Mouse (Mus musculus) c-Kit-positive CD71-positive TER-119-negative erythroid progenitor cells, embryonic 14.5 days (primary cell): ENCODE results near the gene Ctrb1.

Experiments
- DNase-seq: peaks from one replicate; pipeline ENCODE4 v3.0.0-alpha.2; 2013; ENCODE audit warnings: low read depth

Ctrb1 gene

DNA sequence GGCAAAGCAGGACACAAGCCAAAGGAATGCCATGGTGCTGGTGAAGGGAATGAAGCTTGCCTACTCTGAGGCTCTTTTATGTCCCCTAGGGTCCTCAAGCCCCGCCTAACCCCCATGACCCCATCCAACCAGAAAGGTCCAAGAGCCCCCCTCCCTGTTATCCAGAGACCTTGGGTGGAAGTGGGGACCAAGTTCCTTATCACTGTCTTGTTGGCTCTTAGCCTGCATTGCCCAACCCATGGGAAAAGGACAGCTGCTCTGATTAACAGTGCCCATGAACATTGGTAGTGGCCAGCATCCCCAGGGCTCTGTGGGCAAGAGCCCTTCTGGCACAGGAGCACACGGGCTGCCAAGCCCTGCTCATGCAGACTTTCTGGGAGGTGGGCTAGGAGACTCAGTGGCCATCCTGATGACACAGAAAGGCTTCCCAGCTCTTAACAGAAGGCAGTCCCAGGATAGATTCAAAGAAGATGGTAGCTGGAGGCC is at the start of gene Ctrb1:
Ctrb1 (minus strand) TSS at position 51 of the 486 bp plus-strand sequence.
- no peak for DNase-seq

DNA sequence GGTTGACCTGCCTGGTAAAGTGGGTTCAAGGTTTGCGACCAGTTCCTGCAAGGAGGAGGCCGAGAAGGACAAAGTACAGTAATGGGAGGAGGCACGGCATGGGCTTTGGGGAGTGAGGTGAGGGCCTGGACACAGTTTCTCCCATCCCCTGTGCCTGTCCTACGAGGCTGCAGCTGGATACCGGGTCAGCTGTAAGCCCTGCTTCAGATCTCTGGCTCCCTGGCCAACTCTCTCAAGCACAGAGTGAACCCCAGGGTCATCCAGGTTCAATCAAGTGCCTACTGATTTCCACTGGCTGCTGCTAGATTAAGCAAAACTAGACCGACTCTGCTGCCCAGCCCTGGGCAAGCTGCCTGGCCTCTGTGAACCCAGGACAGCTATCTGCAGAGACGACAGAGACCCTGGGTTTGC is 49.5 kb upstream of the Ctrb1 start:
- DNase-seq, result no peak

GRCm38 (mm10) chr8:111739604-111740003 is 48.8 kb upstream of the Ctrb1 start:
- no peak for DNase-seq

DNA sequence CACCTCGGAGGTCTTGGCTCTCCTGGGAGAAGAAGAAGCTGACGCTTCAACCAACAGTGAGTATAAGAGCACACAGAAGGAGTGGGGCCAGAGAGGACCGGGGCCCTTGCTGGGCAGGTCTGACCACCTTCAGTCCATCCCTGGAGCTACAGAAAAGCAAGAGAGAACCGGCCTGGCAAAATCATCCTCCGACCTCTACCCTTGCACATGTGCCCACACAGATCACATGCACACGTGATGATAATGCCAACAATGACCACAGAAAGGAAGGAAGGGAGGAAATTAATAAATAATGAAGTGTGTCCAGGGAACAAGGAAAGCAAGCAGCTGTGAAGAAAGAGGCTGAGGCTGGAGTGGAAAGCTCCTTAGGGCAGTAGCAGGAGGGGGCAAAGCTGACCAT is 48.1 kb upstream of the Ctrb1 start:
- DNase-seq, result no peak

- no peak for DNase-seq
Measured at GRCm38 (mm10) chr8:111736321-111736720, 45.5 kb upstream of the Ctrb1 start.

DNA sequence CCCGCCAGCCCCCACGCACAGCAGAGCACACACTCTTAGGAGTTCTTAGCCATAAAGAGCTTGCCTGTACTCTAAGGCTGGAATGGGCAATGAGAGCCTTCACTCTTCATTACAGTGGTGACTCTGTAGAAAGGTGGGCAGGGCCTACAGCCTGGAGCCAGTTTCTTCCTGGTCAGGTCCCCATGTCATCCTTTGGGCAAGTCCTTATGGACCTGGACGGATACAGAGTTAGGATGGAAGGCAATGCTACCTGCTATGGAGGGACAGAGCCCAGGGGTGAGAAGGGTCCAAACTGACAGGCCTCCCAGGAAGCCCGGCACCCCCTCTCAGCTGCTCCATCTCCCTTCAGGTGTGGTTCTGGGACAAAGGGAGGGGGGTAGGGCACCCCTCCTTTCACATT is 45.0 kb upstream of the Ctrb1 start:
- no peak for DNase-seq

GRCm38 (mm10) chr8:111735335-111735761 is 44.5 kb upstream of the Ctrb1 start:
- no peak for DNase-seq

GRCm38 (mm10) chr8:111734244-111734960 is 43.6 kb upstream of the Ctrb1 start:
- DNase-seq, result no peak

DNA sequence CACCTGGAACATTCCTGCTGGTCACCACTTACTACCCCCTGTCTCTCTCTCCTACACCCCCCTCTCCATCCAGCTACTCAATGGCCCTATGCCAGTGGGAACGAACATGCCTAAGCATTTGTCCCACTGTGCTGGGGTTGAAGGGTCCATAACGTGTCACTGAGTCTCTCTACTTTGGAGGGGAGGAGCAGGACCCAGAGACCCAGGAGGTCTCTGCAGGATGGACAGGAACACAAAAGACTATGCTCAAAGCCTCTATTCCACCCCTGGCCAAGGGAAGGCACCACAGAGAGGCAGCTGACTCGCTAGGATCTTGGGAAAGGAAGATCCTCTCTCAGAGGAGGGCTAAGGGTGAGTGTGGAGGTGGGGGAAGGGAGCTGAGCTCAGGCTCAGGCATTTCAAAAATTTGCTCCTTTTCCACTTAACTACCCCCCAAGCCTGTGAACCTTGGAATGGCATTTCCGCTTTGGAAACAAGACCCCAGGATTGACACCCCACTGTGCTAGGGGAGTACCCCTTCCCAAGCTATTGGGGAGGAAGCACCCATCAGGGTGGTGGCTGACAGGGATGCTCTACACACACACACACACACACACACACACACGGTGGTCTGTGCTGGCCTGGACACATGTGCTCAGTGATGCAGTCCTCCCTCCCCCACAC is 42.9 kb upstream of the Ctrb1 start:
- DNase-seq, result no peak

- no peak for DNase-seq
Measured at GRCm38 (mm10) chr8:111732406-111733085, 41.7 kb upstream of the Ctrb1 start.

GRCm38 (mm10) chr8:111732004-111732403 is 41.2 kb upstream of the Ctrb1 start:
- peak; percentile 84 for DNase-seq

DNA sequence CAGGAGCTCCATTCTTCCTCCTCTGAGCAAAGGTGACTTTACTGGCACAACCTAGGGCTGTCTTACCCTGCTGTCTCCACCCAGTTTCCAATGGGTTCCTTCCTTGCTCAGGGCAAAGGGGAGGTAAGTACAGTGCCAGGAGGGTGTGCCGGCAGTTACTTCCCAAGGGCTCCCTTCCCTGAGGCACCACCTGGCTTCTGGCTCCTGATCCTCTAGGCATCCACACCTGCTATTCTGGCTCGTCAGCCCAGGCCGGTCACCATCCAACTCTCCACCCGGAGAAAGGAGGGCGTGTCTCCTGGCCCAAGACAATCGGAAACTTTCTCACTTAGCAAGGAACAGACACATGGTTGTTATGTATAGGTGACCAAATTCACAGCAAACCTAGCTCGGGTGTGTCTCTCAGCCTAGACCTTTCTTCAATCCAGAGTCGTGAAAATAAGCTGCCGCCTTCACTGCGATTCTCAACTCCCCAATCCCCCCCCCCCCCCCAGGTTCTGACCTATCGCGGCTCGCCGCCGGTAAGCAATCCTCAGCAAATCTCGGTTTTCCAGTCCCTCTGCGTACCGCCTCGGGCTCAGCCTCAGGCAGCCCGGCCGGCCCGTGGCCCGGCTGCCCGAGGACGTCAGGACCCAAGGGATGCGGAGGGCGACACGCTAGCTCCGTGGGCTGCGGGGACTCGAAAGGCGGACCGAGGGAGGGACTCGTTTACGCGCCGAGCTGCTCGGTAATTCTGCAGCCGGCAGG is 40.6 kb upstream of the Ctrb1 start:
- no peak for DNase-seq

DNA sequence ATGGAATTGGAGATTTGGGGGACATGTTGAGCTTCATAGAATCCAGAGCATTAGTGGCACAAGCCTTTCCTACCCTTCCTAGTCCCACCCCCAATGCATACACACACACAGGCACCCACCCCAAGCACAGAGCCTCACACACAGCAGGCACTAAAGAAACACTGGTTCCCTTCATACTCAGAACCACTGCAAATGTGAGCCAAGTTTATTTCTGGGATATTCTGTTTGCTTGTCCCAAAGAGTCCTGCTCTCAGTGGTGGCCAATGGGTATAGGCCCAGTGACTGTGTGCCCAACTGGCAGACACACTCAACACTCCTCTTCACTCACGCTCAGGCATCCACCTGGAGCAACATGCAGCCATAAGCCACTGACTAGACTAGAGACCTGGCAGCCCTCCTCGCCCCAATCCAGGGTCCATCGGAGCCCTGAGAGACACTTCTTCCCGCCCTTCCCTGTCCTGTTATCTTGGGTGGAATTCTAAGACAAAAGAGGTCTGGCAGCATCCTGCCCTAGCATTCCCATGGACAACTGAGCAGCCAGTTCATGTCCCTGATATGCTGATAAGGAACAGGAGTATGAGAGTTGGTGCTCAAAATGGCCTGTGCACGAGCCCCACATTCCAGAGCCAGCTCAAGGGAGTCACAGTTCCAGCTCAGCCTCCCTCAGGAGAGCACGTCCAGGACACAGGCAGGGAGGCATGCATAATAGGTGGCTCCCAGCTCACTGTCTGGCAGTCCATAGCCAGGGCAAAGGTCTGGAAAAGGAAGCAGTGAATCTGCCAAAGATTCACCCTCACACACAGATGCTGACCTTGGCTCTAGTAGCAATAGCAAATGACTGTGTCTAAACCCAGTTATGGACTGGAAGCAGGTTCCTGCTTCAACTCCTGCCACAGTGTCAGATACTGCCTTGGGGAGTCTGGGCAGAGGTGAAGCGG is 38.7 kb upstream of the Ctrb1 start:
- DNase-seq, result no peak

- DNase-seq, result no peak
Measured at GRCm38 (mm10) chr8:111728481-111728880, 37.7 kb upstream of the Ctrb1 start.

DNA sequence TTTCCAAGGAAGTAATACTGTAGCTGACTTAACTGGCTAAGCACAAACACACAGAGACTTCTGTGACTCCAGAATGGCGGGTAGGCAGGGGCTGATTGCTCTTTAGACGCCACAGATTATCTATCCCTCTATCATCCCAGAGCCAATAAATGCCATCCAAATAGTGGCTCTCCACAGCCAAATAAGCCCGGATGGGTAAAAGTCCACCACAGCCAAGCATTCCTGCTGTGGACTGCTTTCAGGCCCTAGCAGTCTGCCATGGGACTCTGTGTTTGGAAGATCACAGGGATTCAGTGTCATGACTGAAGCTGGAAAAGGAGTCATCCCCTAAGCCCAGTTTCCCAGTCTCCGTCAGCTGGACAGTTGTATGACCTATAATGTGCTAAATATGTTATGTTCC is 36.7 kb upstream of the Ctrb1 start:
- no peak for DNase-seq

DNA sequence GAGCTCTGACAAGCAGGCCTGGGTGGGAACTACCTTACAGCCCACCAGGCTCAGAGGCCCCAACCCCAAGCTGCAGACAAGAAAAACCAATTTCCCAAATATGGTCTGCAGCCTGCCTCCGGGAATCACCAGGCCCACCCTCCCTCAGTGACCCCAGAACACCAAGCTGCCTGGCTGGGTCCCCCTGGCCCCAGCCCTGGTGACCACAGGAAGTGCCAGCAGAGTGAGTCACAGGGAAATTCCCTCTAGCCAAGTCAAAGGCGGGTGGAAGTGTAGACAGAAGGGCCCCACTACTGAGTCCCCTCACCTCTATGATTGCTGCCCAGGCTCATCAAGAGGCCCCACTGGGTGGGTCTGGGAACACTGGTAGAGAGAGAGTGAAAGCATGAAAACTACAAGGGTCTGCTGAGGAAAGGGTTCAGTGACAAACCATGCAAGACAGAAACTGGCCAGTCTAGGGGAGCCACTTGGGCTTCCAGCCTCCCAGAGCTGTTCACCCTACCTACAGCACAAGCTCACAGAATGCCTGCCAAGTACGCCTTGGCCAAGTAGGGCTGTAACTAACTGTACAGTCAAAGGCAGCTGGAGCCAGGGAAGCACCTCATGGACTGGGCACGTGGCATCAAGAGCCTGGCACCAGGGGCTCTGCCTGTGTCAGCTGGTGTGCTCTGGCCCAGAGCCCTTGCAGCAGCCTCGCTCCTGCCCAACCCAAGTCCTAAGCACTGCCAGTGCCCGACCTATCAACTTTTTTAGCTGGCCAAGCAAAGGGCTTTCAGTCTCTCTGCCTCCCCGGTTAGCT is 35.5 kb upstream of the Ctrb1 start:
- no peak for DNase-seq

GRCm38 (mm10) chr8:111725341-111725740 is 34.5 kb upstream of the Ctrb1 start:
- no peak for DNase-seq

DNA sequence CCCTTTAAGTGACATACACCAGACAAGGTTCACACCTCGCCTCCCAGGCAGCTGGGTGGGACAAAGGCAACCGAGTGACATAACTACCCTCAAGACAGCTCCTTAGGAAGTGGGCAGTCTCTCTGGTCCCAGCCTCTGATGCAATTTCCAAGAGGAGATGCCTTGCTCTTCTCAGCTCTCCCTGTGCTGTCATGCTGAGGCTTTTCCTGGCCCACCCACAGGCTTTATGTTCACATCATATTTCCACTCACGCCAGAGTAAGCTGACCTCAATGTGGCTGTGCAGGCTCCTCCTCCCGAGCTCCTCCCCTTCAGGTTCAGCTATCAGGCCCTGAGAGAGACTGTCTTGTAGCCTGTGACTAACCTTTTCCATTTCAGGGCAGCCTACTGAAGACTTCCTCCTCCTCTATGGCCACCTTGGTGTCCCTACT is 29.3 kb upstream of the Ctrb1 start:
- DNase-seq, result no peak

DNA sequence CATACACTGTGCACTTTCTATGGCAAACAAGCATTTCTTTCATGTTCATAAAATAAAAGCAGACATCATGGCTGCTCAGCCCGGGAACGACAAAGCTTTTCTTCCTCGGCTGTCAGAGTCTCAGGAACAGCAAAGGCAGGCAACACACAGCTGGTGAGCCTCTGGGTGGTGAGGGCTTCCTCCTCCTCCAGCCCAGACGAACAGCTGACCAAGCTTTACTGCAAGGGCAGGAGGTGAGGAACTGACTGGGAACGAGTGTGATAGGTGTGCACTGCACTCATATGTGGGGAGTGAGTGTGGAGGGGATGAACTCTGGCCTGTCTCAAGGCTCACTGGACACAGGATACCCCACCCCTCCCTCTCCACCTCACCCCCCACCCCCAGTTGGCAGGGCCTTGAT is 28.1 kb upstream of the Ctrb1 start:
- DNase-seq, result no peak

DNA sequence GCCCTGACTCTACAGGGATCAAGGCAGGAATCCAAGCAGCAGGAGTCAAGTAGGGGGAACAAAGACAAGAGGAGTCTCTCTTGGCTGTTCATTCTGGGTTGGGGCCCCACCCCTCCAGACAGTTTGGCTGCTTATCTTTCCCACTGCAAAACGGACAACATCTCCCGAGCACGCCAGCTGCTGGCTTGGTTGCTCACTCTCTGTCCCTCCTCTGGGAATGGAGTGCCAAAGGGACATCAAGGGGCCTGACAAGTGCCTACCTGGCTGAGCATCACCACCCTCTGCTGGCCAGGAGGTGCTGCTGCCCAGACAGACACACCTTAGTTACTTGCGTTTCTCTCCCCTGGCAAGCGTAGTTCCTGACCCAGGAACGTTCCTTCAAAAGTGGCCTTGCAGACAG is 27.1 kb upstream of the Ctrb1 start:
- no peak for DNase-seq

DNA sequence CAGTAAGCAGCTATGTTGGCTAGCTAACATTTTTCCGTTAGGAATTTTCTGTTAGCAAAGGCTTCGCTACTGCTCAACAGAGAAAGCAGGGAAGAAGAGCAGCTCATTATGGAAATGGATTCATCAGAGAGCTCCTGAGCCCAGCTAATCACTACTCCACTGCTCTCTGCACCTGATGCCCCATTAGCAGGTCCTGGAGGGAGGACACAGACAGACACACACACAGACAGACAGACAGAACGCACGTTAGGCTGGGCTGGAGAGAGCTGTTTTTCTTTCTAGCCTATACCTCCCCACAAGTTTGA is 26.6 kb upstream of the Ctrb1 start:
- no peak for DNase-seq
